Mouse (Mus musculus) c-Kit-positive CD71-negative TER-119-negative erythroid progenitor cells, embryonic 14.5 days (primary cell): ENCODE results near the gene Arrdc2.
"Not testable (repeated sequence)": the region's sequence is repeated elsewhere in the genome, so short reads cannot be mapped to it uniquely, and the experiment has no call there.

Source experiments
- DNase-seq: peaks from one replicate; pipeline ENCODE4 v3.0.0-alpha.2; 2013; ENCODE audit warnings: low read depth

The Arrdc2 gene

GRCm38 (mm10) chr8:70838654-70839407 is 689 bp downstream of the Arrdc2 start:
- no peak for DNase-seq

- DNase-seq: no peak
These were observed 2.9 kb downstream of the Arrdc2 start for GRCm38 (mm10) chr8:70836666-70837065.

- no peak for DNase-seq
These were observed 5.4 kb downstream of the Arrdc2 start for GRCm38 (mm10) chr8:70834071-70834470.

GRCm38 (mm10) chr8:70833520-70833919 is 6.0 kb downstream of the Arrdc2 start:
- DNase-seq: no peak

- no peak for DNase-seq
These were observed 6.5 kb downstream of the Arrdc2 start for GRCm38 (mm10) chr8:70833018-70833482.

- DNase-seq: no peak
These were observed 7.1 kb downstream of the Arrdc2 start for GRCm38 (mm10) chr8:70832371-70832770.

- no peak for DNase-seq
These were observed 8.0 kb downstream of the Arrdc2 start for GRCm38 (mm10) chr8:70831517-70831916.

- no peak for DNase-seq
These were observed 11.7 kb downstream of the Arrdc2 start for GRCm38 (mm10) chr8:70827796-70828195.

GRCm38 (mm10) chr8:70827010-70827409 is 12.5 kb downstream of the Arrdc2 start:
- DNase-seq: no peak

- no peak for DNase-seq
These were observed 13.7 kb downstream of the Arrdc2 start for GRCm38 (mm10) chr8:70825816-70826215.

- no peak for DNase-seq
These were observed 15.7 kb downstream of the Arrdc2 start for GRCm38 (mm10) chr8:70823802-70824201.

GRCm38 (mm10) chr8:70822594-70822993 is 16.9 kb downstream of the Arrdc2 start:
- DNase-seq: not testable (repeated sequence)

- no peak for DNase-seq
These were observed 17.5 kb downstream of the Arrdc2 start for GRCm38 (mm10) chr8:70821992-70822391.

GRCm38 (mm10) chr8:70821399-70821962 is 18.0 kb downstream of the Arrdc2 start:
- peak; percentile 67 for DNase-seq

GRCm38 (mm10) chr8:70820101-70820935 is 19.2 kb downstream of the Arrdc2 start:
- DNase-seq: no peak

- no peak for DNase-seq
These were observed 22.8 kb downstream of the Arrdc2 start for GRCm38 (mm10) chr8:70816679-70817078.

GRCm38 (mm10) chr8:70812885-70813284 is 26.6 kb downstream of the Arrdc2 start:
- DNase-seq: no peak

GRCm38 (mm10) chr8:70812055-70812454 is 27.5 kb downstream of the Arrdc2 start:
- DNase-seq: no peak

GRCm38 (mm10) chr8:70810962-70811680 is 28.4 kb downstream of the Arrdc2 start:
- DNase-seq: no peak

- DNase-seq: no peak
These were observed 30.4 kb downstream of the Arrdc2 start for GRCm38 (mm10) chr8:70808955-70809701.

GRCm38 (mm10) chr8:70808239-70808638 is 31.3 kb downstream of the Arrdc2 start, which contains the start of gene Il12rb1:
TSS of gene Il12rb1 (plus strand) at chr8:70808449.
- no peak for DNase-seq
